In the genomic region with DNA sequence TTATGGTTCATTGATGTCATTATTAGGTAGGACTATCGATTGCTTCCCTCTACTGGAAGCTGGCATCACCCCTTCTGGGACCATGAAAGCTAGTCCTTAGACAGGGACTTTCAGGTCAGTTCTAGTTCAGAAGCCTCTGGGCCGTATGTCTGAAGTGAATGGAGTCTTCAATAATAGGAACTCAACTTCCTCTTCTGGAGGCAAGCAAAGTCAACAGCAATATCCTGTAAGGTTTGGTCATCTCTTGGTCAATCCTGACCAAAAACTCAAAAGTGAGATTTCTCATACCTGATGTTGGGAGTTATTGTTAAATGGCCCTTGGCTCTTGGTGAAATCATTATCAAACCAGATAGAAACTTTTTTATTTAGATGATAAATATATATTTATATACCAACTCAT, we compare ENCODE assay signal across 18 mouse cellular contexts.
"Had no signal": no experiment of that assay in that cellular context is flagged by ENCODE, and none has a peak within 500 bp of the region (broad histone marks: within the 10 kb centered on the region; RNA-seq: fewer than 3 reads in every experiment).

No protein-coding gene starts in this region.

- H3K9me3 ChIP-seq: liver, embryonic 13.5 days; liver, embryonic 15.5 days; midbrain, embryonic 10.5 days; midbrain, embryonic 13.5 days; midbrain, embryonic 15.5 days; neural tube, embryonic 12.5 days had no signal

- H3K4me2 ChIP-seq: liver, embryonic 13.5 days; liver, embryonic 15.5 days; lung, embryonic 14.5 days; midbrain, embryonic 13.5 days; midbrain, embryonic 15.5 days; neural tube, embryonic 12.5 days had no signal

- ATAC-seq: midbrain, embryonic 13.5 days; midbrain, embryonic 15.5 days had no signal

- H3K27ac ChIP-seq: liver, embryonic 13.5 days; liver, embryonic 15.5 days; midbrain, embryonic 10.5 days; midbrain, embryonic 13.5 days; midbrain, embryonic 15.5 days; neural tube, embryonic 12.5 days had no signal

- H3K36me3 ChIP-seq: liver, embryonic 13.5 days; liver, embryonic 15.5 days; midbrain, embryonic 10.5 days; midbrain, embryonic 13.5 days; midbrain, embryonic 15.5 days; neural tube, embryonic 12.5 days had no signal

- DNase-seq: liver, embryonic 13.5 days; lung, adult 18-20 months; lung, embryonic 14.5 days; lung, postnatal 10 days; lung, postnatal 4 days; retina, postnatal 1 day; right cerebral cortex, adult 18-20 months; right cerebral cortex, postnatal 14 days; right cerebral cortex, postnatal 4 days; spleen, adult 18-20 months; thymus, adult 18-20 months; thymus, postnatal 14 days; thymus, postnatal 4 days had no signal

- H3K9ac ChIP-seq: liver, embryonic 13.5 days; liver, embryonic 15.5 days; lung, embryonic 14.5 days; midbrain, embryonic 13.5 days; midbrain, embryonic 15.5 days; neural tube, embryonic 12.5 days had no signal

- H3K4me3 ChIP-seq: liver, embryonic 13.5 days; liver, embryonic 15.5 days; midbrain, embryonic 10.5 days; midbrain, embryonic 13.5 days; midbrain, embryonic 15.5 days; neural tube, embryonic 12.5 days had no signal

- H3K27me3 ChIP-seq: liver, embryonic 13.5 days; liver, embryonic 15.5 days; midbrain, embryonic 13.5 days; midbrain, embryonic 15.5 days; neural tube, embryonic 12.5 days had no signal

- H3K4me1 ChIP-seq: liver, embryonic 13.5 days; liver, embryonic 15.5 days; neural tube, embryonic 12.5 days had no signal
